Mouse (Mus musculus): ENCODE data around the gene Olfr589. TPM values are rescaled to one million over a fixed set of nuclear protein-coding genes. Genes with fewer than 3 reads are reported as not detected.
A peak's percentile ranks its signal among the peaks of the same experiment; 100 is the strongest.

Olfr589 gene
- total and polyA plus RNA-seq, 2 experiments from 2014 or later: not detected

GRCm38 (mm10) chr7:103119406-103119805 lies 36.8 kb downstream of the Olfr589 start:
- ATAC-seq (ENCODE audit: insufficient read depth, low read depth): no peak
- WGBS: 38% methylated on average over 3 of the region's 3 CpGs
- H3K36me3 ChIP-seq (replicated peaks; ENCODE audit: control insufficient read depth, insufficient read depth, low read length): no peaks in the 10 kb centered on the region
- DNase-seq (ENCODE audit: low spot score): no peak
- H3K4me2 ChIP-seq (ENCODE audit: low read depth, low read length): no peak overlapping the region
- TF ChIP-seq EP300 (IDR thresholded peaks at IDR 0.05; ENCODE audit: low read depth) (no peak), CTCF (IDR thresholded peaks at IDR 0.05; ENCODE audit: low read depth) (peak; percentile 47)
- no peaks in the 10 kb centered on the region for H3K4me1 ChIP-seq (ENCODE audit: control insufficient read depth, insufficient read depth)
- no peak overlapping the region for H3K27ac ChIP-seq (ENCODE audit: low read depth)
- H3K9ac ChIP-seq (replicated peaks; ENCODE audit: low read depth, low read length): no peak overlapping the region
- H3K9me3 ChIP-seq (replicated peaks; ENCODE audit: control insufficient read depth, low read length): no peaks in the 10 kb centered on the region
- H3K27me3 ChIP-seq (ENCODE audit: control insufficient read depth, insufficient read depth, low read length): no peaks in the 10 kb centered on the region
- H3K4me3 ChIP-seq (ENCODE audit: low read depth, low read length): no peak overlapping the region

Other genes with a start within 250 kb of the Olfr589 start
- gene Olfr571, start 238.8 kb downstream of the Olfr589 start, total RNA-seq (2014; rRNA removed; ENCODE audit: low replicate concordance): not detected in 2 replicates
- not detected in 2 replicates for gene Olfr571, start 238.8 kb downstream of the Olfr589 start, polyA plus RNA-seq (2015; fragmentation: Nextera tagmentation; extraction: Ambion mirVana)
- not detected in 2 replicates for gene Olfr572, start 231.9 kb downstream of the Olfr589 start, total RNA-seq (2014; rRNA removed; ENCODE audit: low replicate concordance)
- not detected in 2 replicates for gene Olfr572, start 231.9 kb downstream of the Olfr589 start, polyA plus RNA-seq (2015; fragmentation: Nextera tagmentation; extraction: Ambion mirVana)
- not detected in 2 replicates for gene Olfr573-ps1, start 213.8 kb downstream of the Olfr589 start, total RNA-seq (2014; rRNA removed; ENCODE audit: low replicate concordance)
- gene Olfr573-ps1, start 213.8 kb downstream of the Olfr589 start, polyA plus RNA-seq (2015; fragmentation: Nextera tagmentation; extraction: Ambion mirVana): not detected in 2 replicates
- not detected in 2 replicates for gene Olfr574, start 207.9 kb downstream of the Olfr589 start, total RNA-seq (2014; rRNA removed; ENCODE audit: low replicate concordance)
- gene Olfr574, start 207.9 kb downstream of the Olfr589 start, polyA plus RNA-seq (2015; fragmentation: Nextera tagmentation; extraction: Ambion mirVana): not detected in 2 replicates
- not detected in 2 replicates for gene Olfr575, start 197.6 kb downstream of the Olfr589 start, total RNA-seq (2014; rRNA removed; ENCODE audit: low replicate concordance)
- not detected in 2 replicates for gene Olfr575, start 197.6 kb downstream of the Olfr589 start, polyA plus RNA-seq (2015; fragmentation: Nextera tagmentation; extraction: Ambion mirVana)
- gene Olfr576, start 193.7 kb downstream of the Olfr589 start, total RNA-seq (2014; rRNA removed; ENCODE audit: low replicate concordance): not detected in 2 replicates
- not detected in 2 replicates for gene Olfr576, start 193.7 kb downstream of the Olfr589 start, polyA plus RNA-seq (2015; fragmentation: Nextera tagmentation; extraction: Ambion mirVana)
- not detected in 2 replicates for gene Olfr577, start 180.4 kb downstream of the Olfr589 start, total RNA-seq (2014; rRNA removed; ENCODE audit: low replicate concordance)
- gene Olfr577, start 180.4 kb downstream of the Olfr589 start, polyA plus RNA-seq (2015; fragmentation: Nextera tagmentation; extraction: Ambion mirVana): not detected in 2 replicates
- not detected in 2 replicates for gene Olfr578, start 167.0 kb downstream of the Olfr589 start, total RNA-seq (2014; rRNA removed; ENCODE audit: low replicate concordance)
- gene Olfr578, start 167.0 kb downstream of the Olfr589 start, polyA plus RNA-seq (2015; fragmentation: Nextera tagmentation; extraction: Ambion mirVana): not detected in 2 replicates
- gene Olfr582, start 118.3 kb downstream of the Olfr589 start, total RNA-seq (2014; rRNA removed; ENCODE audit: low replicate concordance): not detected in 2 replicates
- gene Olfr582, start 118.3 kb downstream of the Olfr589 start, polyA plus RNA-seq (2015; fragmentation: Nextera tagmentation; extraction: Ambion mirVana): not detected in 2 replicates
- not detected in 2 replicates for gene Olfr583, start 105.1 kb downstream of the Olfr589 start, total RNA-seq (2014; rRNA removed; ENCODE audit: low replicate concordance)
- gene Olfr583, start 105.1 kb downstream of the Olfr589 start, polyA plus RNA-seq (2015; fragmentation: Nextera tagmentation; extraction: Ambion mirVana): not detected in 2 replicates
- not detected in 2 replicates for gene Olfr584, start 74.5 kb downstream of the Olfr589 start, total RNA-seq (2014; rRNA removed; ENCODE audit: low replicate concordance)
- gene Olfr584, start 74.5 kb downstream of the Olfr589 start, polyA plus RNA-seq (2015; fragmentation: Nextera tagmentation; extraction: Ambion mirVana): not detected in 2 replicates
- not detected in 2 replicates for gene Olfr585, start 58.6 kb downstream of the Olfr589 start, total RNA-seq (2014; rRNA removed; ENCODE audit: low replicate concordance)
- not detected in 2 replicates for gene Olfr585, start 58.6 kb downstream of the Olfr589 start, polyA plus RNA-seq (2015; fragmentation: Nextera tagmentation; extraction: Ambion mirVana)
- gene Olfr586, start 30.7 kb downstream of the Olfr589 start, total RNA-seq (2014; rRNA removed; ENCODE audit: low replicate concordance): not detected in 2 replicates
- gene Olfr586, start 30.7 kb downstream of the Olfr589 start, polyA plus RNA-seq (2015; fragmentation: Nextera tagmentation; extraction: Ambion mirVana): not detected in 2 replicates
- not detected in 2 replicates for gene Olfr588-ps1, start 15.5 kb downstream of the Olfr589 start, total RNA-seq (2014; rRNA removed; ENCODE audit: low replicate concordance)
- not detected in 2 replicates for gene Olfr588-ps1, start 15.5 kb downstream of the Olfr589 start, polyA plus RNA-seq (2015; fragmentation: Nextera tagmentation; extraction: Ambion mirVana)
- not detected in 2 replicates for gene Olfr591, start 22.0 kb upstream of the Olfr589 start, total RNA-seq (2014; rRNA removed; ENCODE audit: low replicate concordance)
- gene Olfr591, start 22.0 kb upstream of the Olfr589 start, polyA plus RNA-seq (2015; fragmentation: Nextera tagmentation; extraction: Ambion mirVana): not detected in 2 replicates
- gene Olfr592, start 28.4 kb upstream of the Olfr589 start, total RNA-seq (2014; rRNA removed; ENCODE audit: low replicate concordance): not detected in 2 replicates
- not detected in 2 replicates for gene Olfr592, start 28.4 kb upstream of the Olfr589 start, polyA plus RNA-seq (2015; fragmentation: Nextera tagmentation; extraction: Ambion mirVana)
- gene Olfr593, start 55.5 kb upstream of the Olfr589 start, total RNA-seq (2014; rRNA removed; ENCODE audit: low replicate concordance): not detected in 2 replicates
- gene Olfr593, start 55.5 kb upstream of the Olfr589 start, polyA plus RNA-seq (2015; fragmentation: Nextera tagmentation; extraction: Ambion mirVana): not detected in 2 replicates
- gene Olfr594, start 60.6 kb upstream of the Olfr589 start, total RNA-seq (2014; rRNA removed; ENCODE audit: low replicate concordance): not detected in 2 replicates
- gene Olfr594, start 60.6 kb upstream of the Olfr589 start, polyA plus RNA-seq (2015; fragmentation: Nextera tagmentation; extraction: Ambion mirVana): not detected in 2 replicates
- gene Usp17ld, start 96.1 kb upstream of the Olfr589 start, total RNA-seq (2014; rRNA removed; ENCODE audit: low replicate concordance): not detected in 2 replicates
- not detected in 2 replicates for gene Usp17ld, start 96.1 kb upstream of the Olfr589 start, polyA plus RNA-seq (2015; fragmentation: Nextera tagmentation; extraction: Ambion mirVana)
- not detected in 2 replicates for gene Olfr596, start 149.3 kb upstream of the Olfr589 start, total RNA-seq (2014; rRNA removed; ENCODE audit: low replicate concordance)
- not detected in 2 replicates for gene Olfr596, start 149.3 kb upstream of the Olfr589 start, polyA plus RNA-seq (2015; fragmentation: Nextera tagmentation; extraction: Ambion mirVana)
- gene Olfr597, start 160.0 kb upstream of the Olfr589 start, total RNA-seq (2014; rRNA removed; ENCODE audit: low replicate concordance): not detected in 2 replicates
- gene Olfr597, start 160.0 kb upstream of the Olfr589 start, polyA plus RNA-seq (2015; fragmentation: Nextera tagmentation; extraction: Ambion mirVana): not detected in 2 replicates
- gene Olfr598, start 167.2 kb upstream of the Olfr589 start, total RNA-seq (2014; rRNA removed; ENCODE audit: low replicate concordance): not detected in 2 replicates
- not detected in 2 replicates for gene Olfr598, start 167.2 kb upstream of the Olfr589 start, polyA plus RNA-seq (2015; fragmentation: Nextera tagmentation; extraction: Ambion mirVana)
- gene Olfr599, start 179.6 kb upstream of the Olfr589 start, total RNA-seq (2014; rRNA removed; ENCODE audit: low replicate concordance): not detected in 2 replicates
- gene Olfr599, start 179.6 kb upstream of the Olfr589 start, polyA plus RNA-seq (2015; fragmentation: Nextera tagmentation; extraction: Ambion mirVana): not detected in 2 replicates
- gene Olfr600, start 193.3 kb upstream of the Olfr589 start, total RNA-seq (2014; rRNA removed; ENCODE audit: low replicate concordance): not detected in 2 replicates
- not detected in 2 replicates for gene Olfr600, start 193.3 kb upstream of the Olfr589 start, polyA plus RNA-seq (2015; fragmentation: Nextera tagmentation; extraction: Ambion mirVana)
- gene Olfr601, start 206.3 kb upstream of the Olfr589 start, total RNA-seq (2014; rRNA removed; ENCODE audit: low replicate concordance): not detected in 2 replicates
- gene Olfr601, start 206.3 kb upstream of the Olfr589 start, polyA plus RNA-seq (2015; fragmentation: Nextera tagmentation; extraction: Ambion mirVana): not detected in 2 replicates
- not detected in 2 replicates for gene Olfr603, start 229.8 kb upstream of the Olfr589 start, total RNA-seq (2014; rRNA removed; ENCODE audit: low replicate concordance)
- not detected in 2 replicates for gene Olfr603, start 229.8 kb upstream of the Olfr589 start, polyA plus RNA-seq (2015; fragmentation: Nextera tagmentation; extraction: Ambion mirVana)